Mouse (Mus musculus): ENCODE data around the gene Pip5kl1. TPM values are rescaled to one million over a fixed set of nuclear protein-coding genes. Genes with fewer than 3 reads are reported as not detected.

The Pip5kl1 gene
- total and polyA plus RNA-seq, 3 experiments = 0.25 TPM; not detected in 2

GRCm38 (mm10) chr2:32541986-32542573 is 32.5 kb upstream of the Pip5kl1 start:
- intact Hi-C loops (cut with DNase I) = no loop called here
- peaks cover 6% of the 10 kb centered on the region for H3K79me2 ChIP-seq (replicated peaks; ENCODE audit: control insufficient read depth, insufficient read depth, low read length)
- H3K36me3 ChIP-seq (ENCODE audit: control insufficient read depth, insufficient read depth, low read length) = no peaks in the 10 kb centered on the region
- H3K9ac ChIP-seq (ENCODE audit: low read depth, low read length) = no peak overlapping the region
- H3K27ac ChIP-seq = no peak overlapping the region
- 74% methylated on average over 4 of the region's 4 CpGs for WGBS
- TF ChIP-seq CTCF (IDR thresholded peaks at IDR 0.05) = no peak
- no peak for TF ChIP-seq POLR2A (IDR thresholded peaks at IDR 0.05; ENCODE audit: insufficient read depth, low read depth, low read length)
- TF ChIP-seq EP300 (IDR thresholded peaks at IDR 0.05; ENCODE audit: insufficient read depth, low read depth, low read length) = no peak
- no peaks in the 10 kb centered on the region for H3K27me3 ChIP-seq (ENCODE audit: control insufficient read depth, insufficient read depth, low read length)
- H3K4me1 ChIP-seq (ENCODE audit: control insufficient read depth, insufficient read depth, low read length) = peaks cover 32% of the 10 kb centered on the region
- H3K4me3 ChIP-seq = no peak overlapping the region
- DNase-seq = no peak

GRCm38 (mm10) chr2:32543031-32543449 is 31.6 kb upstream of the Pip5kl1 start:
- Histone ChIP-seq H3K4me1 (ENCODE audit: control insufficient read depth, insufficient read depth, low read length) (peaks cover 36% of the 10 kb centered on the region), H3K27me3 (ENCODE audit: control insufficient read depth, insufficient read depth, low read length) (no peaks in the 10 kb centered on the region), H3K79me2 (replicated peaks; ENCODE audit: control insufficient read depth, insufficient read depth, low read length) (peaks cover 6% of the 10 kb centered on the region), H3K36me3 (ENCODE audit: control insufficient read depth, insufficient read depth, low read length) (no peaks in the 10 kb centered on the region), H3K4me3 (no peak overlapping the region), H3K27ac (no peak overlapping the region), H3K9ac (ENCODE audit: low read depth, low read length) (no peak overlapping the region)
- TF ChIP-seq POLR2A (IDR thresholded peaks at IDR 0.05; ENCODE audit: insufficient read depth, low read depth, low read length) (no peak), CTCF (IDR thresholded peaks at IDR 0.05) (no peak), EP300 (IDR thresholded peaks at IDR 0.05; ENCODE audit: insufficient read depth, low read depth, low read length) (no peak)
- 44% methylated on average over 3 of the region's 3 CpGs for WGBS
- no peak for DNase-seq
- intact Hi-C loops (cut with DNase I) = no loop called here

GRCm38 (mm10) chr2:32546951-32547350 is 27.6 kb upstream of the Pip5kl1 start:
- Histone ChIP-seq H3K27me3 (ENCODE audit: control insufficient read depth, insufficient read depth, low read length) (no peaks in the 10 kb centered on the region), H3K27ac (no peak overlapping the region; the same call in 1 of the 2 replicates), H3K36me3 (ENCODE audit: control insufficient read depth, insufficient read depth, low read length) (no peaks in the 10 kb centered on the region), H3K4me1 (ENCODE audit: control insufficient read depth, insufficient read depth, low read length) (peaks cover 44% of the 10 kb centered on the region), H3K9ac (ENCODE audit: low read depth, low read length) (no peak overlapping the region), H3K79me2 (replicated peaks; ENCODE audit: control insufficient read depth, insufficient read depth, low read length) (peaks cover 5% of the 10 kb centered on the region), H3K4me3 (no peak overlapping the region)
- DNase-seq = no peak
- intact Hi-C loops (cut with DNase I) = no loop called here
- TF ChIP-seq EP300 (IDR thresholded peaks at IDR 0.05; ENCODE audit: insufficient read depth, low read depth, low read length) = no peak
- no peak for TF ChIP-seq CTCF (IDR thresholded peaks at IDR 0.05)
- no peak for TF ChIP-seq POLR2A (IDR thresholded peaks at IDR 0.05; ENCODE audit: insufficient read depth, low read depth, low read length)
- WGBS = 97% methylated on average over 1 of the region's 1 CpGs

- intact Hi-C loops (cut with DNase I) = no loop called here
- 80% methylated on average over 5 of the region's 5 CpGs for WGBS
- Histone ChIP-seq H3K4me3 (no peak overlapping the region), H3K9ac (ENCODE audit: low read depth, low read length) (no peak overlapping the region), H3K27ac (no peak overlapping the region; the same call in 1 of the 2 replicates), H3K4me1 (ENCODE audit: control insufficient read depth, insufficient read depth, low read length) (peaks cover 41% of the 10 kb centered on the region), H3K27me3 (ENCODE audit: control insufficient read depth, insufficient read depth, low read length) (no peaks in the 10 kb centered on the region), H3K79me2 (replicated peaks; ENCODE audit: control insufficient read depth, insufficient read depth, low read length) (peaks cover 5% of the 10 kb centered on the region), H3K36me3 (ENCODE audit: control insufficient read depth, insufficient read depth, low read length) (no peaks in the 10 kb centered on the region)
- DNase-seq = no peak
- no peak for TF ChIP-seq CTCF (IDR thresholded peaks at IDR 0.05)
- no peak for TF ChIP-seq POLR2A (IDR thresholded peaks at IDR 0.05; ENCODE audit: insufficient read depth, low read depth, low read length)
- TF ChIP-seq EP300 (IDR thresholded peaks at IDR 0.05; ENCODE audit: insufficient read depth, low read depth, low read length) = no peak
Observed at GRCm38 (mm10) chr2:32547380-32547779, 27.2 kb upstream of the Pip5kl1 start.

GRCm38 (mm10) chr2:32547964-32548739 is 26.4 kb upstream of the Pip5kl1 start:
- DNase-seq = peak; percentile 54 to 66
- Histone ChIP-seq H3K27me3 (ENCODE audit: control insufficient read depth, insufficient read depth, low read length) (no peaks in the 10 kb centered on the region), H3K27ac (no peak overlapping the region), H3K9ac (ENCODE audit: low read depth, low read length) (no peak overlapping the region), H3K36me3 (ENCODE audit: control insufficient read depth, insufficient read depth, low read length) (no peaks in the 10 kb centered on the region), H3K79me2 (replicated peaks; ENCODE audit: control insufficient read depth, insufficient read depth, low read length) (peaks cover under 1% of the 10 kb centered on the region; the same call in 1 of the 2 replicates), H3K4me1 (ENCODE audit: control insufficient read depth, insufficient read depth, low read length) (peaks cover 35% of the 10 kb centered on the region), H3K4me3 (no peak overlapping the region)
- TF ChIP-seq EP300 (IDR thresholded peaks at IDR 0.05; ENCODE audit: insufficient read depth, low read depth, low read length) = no peak
- no peak for TF ChIP-seq CTCF (IDR thresholded peaks at IDR 0.05)
- no peak for TF ChIP-seq POLR2A (IDR thresholded peaks at IDR 0.05; ENCODE audit: insufficient read depth, low read depth, low read length)
- WGBS = 69% methylated on average over 7 of the region's 7 CpGs
- intact Hi-C loops (cut with DNase I) = no loop called here

- intact Hi-C loops (cut with DNase I) = no loop called here
- no peak overlapping the region for H3K27ac ChIP-seq
- WGBS = 77% methylated on average over 9 of the region's 9 CpGs
Observed at GRCm38 (mm10) chr2:32549171-32549570, 25.4 kb upstream of the Pip5kl1 start.

More at GRCm38 (mm10) chr2:32549171-32549570, 25.4 kb upstream of the Pip5kl1 start:
- H3K27me3 ChIP-seq (ENCODE audit: control insufficient read depth, insufficient read depth, low read length) = no peaks in the 10 kb centered on the region
- H3K4me1 ChIP-seq (ENCODE audit: control insufficient read depth, insufficient read depth, low read length) = peaks cover 34% of the 10 kb centered on the region
- H3K4me3 ChIP-seq = no peak overlapping the region
- no peaks in the 10 kb centered on the region for H3K36me3 ChIP-seq (ENCODE audit: control insufficient read depth, insufficient read depth, low read length)
- H3K79me2 ChIP-seq (replicated peaks; ENCODE audit: control insufficient read depth, insufficient read depth, low read length) = no peaks in the 10 kb centered on the region; the same call in 1 of the 2 replicates
- no peak for DNase-seq
- no peak for TF ChIP-seq POLR2A (IDR thresholded peaks at IDR 0.05; ENCODE audit: insufficient read depth, low read depth, low read length)
- no peak for TF ChIP-seq CTCF (IDR thresholded peaks at IDR 0.05)
- TF ChIP-seq EP300 (IDR thresholded peaks at IDR 0.05; ENCODE audit: insufficient read depth, low read depth, low read length) = no peak
- no peak overlapping the region for H3K9ac ChIP-seq (ENCODE audit: low read depth, low read length)

All from heart, adult 2 months (tissue).